Mouse (Mus musculus) R1 (cell line): Measurements from ENCODE around the gene Nptxr.

Experiments used
- DNase-seq: peaks from one replicate; pipeline ENCODE4 v3.0.0-alpha.2; 2018; ENCODE audit warnings: low read depth, low spot score

The Nptxr gene

DNA sequence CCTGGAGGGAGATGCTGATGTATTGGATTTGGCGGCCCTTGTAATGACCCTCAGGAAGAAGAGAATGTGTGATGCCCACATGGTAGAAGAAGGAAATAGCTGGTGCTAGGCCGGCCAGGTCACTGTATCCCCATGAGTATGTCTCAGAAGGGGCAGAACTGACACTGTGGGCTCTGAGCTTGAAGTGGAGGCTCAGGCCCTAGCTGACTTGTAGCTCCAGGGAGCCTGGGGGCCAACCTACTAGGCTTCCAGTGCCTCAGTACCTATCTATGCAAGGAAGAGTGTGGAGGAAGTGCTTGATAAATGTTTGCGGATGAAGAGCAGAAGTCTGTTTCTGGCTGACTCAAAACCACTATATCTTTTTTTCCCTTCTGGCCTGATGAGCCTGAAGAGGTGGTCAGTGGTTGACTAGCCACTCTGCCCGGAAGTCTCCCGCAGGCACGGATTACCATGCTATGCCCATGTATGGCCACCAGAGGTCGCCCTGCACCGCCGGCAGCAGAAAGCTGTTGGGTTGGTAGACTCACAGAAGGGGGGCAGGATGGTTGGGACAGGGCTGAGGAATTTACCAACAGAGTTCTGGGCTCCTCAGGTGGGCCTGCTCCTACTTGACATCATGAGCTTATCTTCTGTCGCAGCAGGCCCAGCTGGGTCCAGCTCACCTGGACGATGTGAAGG lies 51.7 kb downstream of the Nptxr start:
- peak; percentile 69 for DNase-seq

DNA sequence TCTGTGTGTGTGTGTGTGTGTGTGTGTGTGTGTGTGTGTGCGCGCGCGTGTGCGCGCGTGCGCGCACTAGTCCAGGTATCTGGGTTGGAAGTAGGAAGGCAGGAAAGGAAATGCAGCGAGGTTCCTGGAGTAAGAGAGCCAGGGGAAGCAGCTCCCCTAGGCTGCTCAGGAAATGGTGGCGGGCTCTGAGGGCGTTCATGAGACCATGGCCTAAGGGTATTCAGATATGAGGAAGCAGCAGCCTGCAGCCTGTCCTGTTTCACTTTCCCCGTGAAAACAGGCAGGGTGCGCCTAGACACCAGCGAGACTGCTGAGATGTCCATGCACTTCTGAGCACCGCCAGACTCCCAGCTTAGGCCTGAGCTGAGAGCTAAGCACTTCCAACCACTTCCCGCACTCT lies 52.8 kb downstream of the Nptxr start:
- peak; percentile 25 for DNase-seq

DNA sequence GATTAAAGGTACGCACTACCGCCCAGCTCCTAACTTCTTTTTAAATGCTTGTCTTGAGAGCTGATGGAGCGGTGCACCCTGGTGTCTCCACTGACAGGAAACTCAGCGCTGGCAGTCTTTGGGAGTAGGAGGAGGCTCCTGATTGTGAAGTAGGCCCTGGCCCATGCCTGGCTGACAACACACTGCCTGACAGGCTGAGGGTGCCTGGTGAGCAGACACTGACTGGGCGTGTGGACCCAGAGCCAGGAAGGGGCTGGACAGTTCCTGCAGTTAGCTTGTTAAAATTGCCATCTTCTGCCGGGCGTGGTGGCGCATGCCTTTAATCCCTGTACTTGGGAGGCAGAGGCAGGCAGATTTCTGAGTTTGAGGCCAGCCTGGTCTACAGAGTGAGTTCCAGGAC lies 54.3 kb downstream of the Nptxr start:
- no peak for DNase-seq

- DNase-seq: no peak
Observed at GRCm38 (mm10) chr15:79749162-79749561, 55.4 kb downstream of the Nptxr start.

DNA sequence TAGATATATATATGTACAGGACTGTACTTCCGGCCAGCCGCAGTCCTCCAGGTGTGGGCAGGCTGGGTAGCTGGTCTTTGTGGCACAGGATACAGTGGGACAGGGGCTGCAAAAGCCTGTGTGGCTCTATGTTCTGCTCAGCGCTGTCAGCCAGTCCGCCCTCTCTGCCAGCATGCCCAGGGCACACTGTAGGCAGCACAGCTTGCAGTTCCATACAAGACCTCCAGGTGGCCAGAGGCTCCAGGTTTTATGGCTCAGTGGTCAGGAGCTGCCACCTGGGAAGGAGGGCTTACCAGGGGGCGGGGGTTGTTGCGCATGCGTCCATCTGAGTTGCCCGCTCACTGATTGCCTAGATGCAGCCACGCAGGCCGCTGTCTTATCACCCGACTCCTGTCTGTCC lies 56.6 kb downstream of the Nptxr start:
- DNase-seq: peak; percentile 96

- DNase-seq: peak; percentile 49
Observed at GRCm38 (mm10) chr15:79745883-79746282, 58.7 kb downstream of the Nptxr start.

DNA sequence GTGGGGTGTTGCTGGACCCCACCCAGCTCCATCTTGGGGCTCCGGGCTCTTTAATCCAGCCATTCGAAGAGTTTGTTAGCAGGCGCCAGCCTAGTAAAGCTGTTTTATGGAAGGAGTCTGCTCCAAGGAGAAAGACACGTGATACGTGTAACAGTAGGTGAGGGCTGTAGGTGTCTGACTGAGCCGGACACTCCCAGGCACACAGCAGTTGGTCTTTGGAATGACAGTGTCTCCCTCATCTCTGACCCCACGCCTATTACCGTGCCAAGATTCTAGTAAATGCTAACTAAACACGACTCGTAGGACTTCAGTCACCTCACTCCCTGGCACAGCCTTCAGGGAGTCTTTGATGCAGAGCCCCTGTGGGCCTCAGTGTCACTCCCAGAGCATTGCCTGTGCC lies 59.3 kb downstream of the Nptxr start:
- DNase-seq: peak; percentile 25

GRCm38 (mm10) chr15:79744742-79745141 lies 59.8 kb downstream of the Nptxr start:
- DNase-seq: peak; percentile 46

DNA sequence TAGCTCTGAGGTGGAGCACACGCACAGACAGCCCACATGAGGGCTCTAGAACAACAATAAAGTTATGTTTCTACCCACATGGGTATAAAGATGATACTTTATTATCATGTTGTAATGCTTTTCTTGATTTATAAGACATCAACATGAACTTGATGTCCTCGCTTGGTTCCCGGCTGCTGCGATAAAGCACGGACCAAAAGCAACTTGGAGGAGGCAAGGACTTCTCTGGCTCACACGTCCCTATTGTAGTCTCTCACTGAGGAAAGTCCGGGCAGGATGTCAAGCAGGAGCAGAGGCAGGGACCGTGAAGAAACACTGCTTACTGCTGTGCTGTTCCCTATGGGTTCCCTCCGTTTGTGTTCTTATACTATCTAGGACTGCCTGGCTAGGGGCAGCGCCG lies 60.6 kb downstream of the Nptxr start:
- DNase-seq: no peak

GRCm38 (mm10) chr15:79742706-79743023 lies 61.9 kb downstream of the Nptxr start:
- DNase-seq: no peak

- peak; percentile 85 for DNase-seq
Observed at GRCm38 (mm10) chr15:79741921-79742705, 62.5 kb downstream of the Nptxr start, which contains the start of gene Sun2. TSS of gene Sun2 (minus strand) at chr15:79742536.

DNA sequence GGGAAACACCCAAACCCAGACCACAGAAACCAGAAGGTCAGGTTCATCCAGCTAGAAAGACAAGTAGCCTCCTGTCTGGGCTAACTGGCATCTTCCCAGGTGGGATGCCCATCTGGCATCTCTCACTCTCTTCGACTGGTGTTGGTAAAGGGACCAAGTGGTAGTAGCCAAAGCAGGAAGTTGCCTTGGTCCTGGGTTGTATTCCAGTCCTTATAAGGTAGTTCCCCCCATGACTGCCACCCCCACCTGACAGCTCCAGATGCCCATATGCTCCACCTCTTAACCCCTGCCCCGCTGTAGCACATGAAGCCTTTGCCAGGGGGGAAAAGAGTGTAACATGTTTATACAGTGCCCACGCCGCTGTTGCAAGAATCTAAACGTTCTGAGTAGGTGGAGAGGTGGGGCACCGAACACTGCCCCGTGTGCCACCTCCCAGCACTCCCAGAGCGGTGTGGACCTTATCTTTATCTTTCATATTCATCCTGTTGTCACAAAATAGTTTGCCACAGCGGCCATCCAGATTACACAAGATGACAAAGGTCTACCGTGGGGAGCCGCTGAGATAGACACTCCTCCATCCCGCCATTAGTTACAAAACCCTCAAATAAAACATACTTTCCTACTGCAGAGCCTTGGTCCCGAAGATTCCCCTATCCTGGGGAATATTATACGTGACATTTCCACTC lies 63.2 kb downstream of the Nptxr start:
- no peak for DNase-seq

DNA sequence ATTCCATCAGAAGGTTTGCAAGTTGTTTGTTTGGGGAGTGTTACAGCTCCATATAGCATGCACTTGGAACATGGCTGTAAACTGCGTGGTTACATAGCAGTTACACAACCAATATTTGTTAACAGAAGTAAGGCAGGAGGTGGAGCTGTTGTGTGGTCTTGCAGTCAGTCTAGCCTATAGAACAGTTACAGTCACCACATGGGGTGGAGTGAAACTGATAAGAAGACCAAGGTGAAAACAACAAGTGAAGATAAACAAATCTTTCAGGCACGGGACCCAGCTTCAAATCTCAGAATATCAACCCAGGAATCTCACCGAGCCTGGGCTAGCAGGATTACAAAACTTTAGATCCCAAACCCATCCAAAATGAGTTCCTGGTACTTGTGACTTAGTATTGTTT lies 63.8 kb downstream of the Nptxr start:
- no peak for DNase-seq
